Mouse (Mus musculus) hindbrain, embryonic 16.5 days (tissue): ENCODE results near the gene 1500015O10Rik. TPM values are rescaled to one million over a fixed set of nuclear protein-coding genes. Genes with fewer than 3 reads are reported as not detected.

Experiments used
- ATAC-seq: fragments of 200-750 bp; cut with Nextera tagmentation; 2 replicates; pipeline ENCODE4 v1.8.0; 2017; ENCODE audit warnings: moderate TSS enrichment, moderate library complexity
- H3K27ac ChIP-seq: fragments of 300-500 bp; sonication (generic); 2 replicates; pipeline ENCODE4 v1.5.1; 2014; ENCODE audit warnings: low read depth, mild to moderate bottlenecking, control low read depth, low read length, moderate library complexity
- H3K27me3 ChIP-seq: fragments of 300-500 bp; sonication (generic); replicated peaks from 2 replicates; pipeline ENCODE4 v1.6.1; 2014; ENCODE audit warnings: low read length; ENCODE audit not compliant: control insufficient read depth, insufficient read depth
- H3K36me3 ChIP-seq: fragments of 300-500 bp; sonication (generic); 2 replicates; pipeline ENCODE4 v1.6.1; 2014; ENCODE audit warnings: mild to moderate bottlenecking, low read length, moderate library complexity, mixed read lengths; ENCODE audit not compliant: control insufficient read depth, insufficient read depth
- H3K4me1 ChIP-seq: fragments of 300-500 bp; sonication (generic); 2 replicates; pipeline ENCODE4 v1.6.1; 2014; ENCODE audit warnings: low read depth, low read length; ENCODE audit not compliant: control insufficient read depth, insufficient read depth
- H3K4me2 ChIP-seq: fragments of 300-500 bp; sonication (generic); 2 replicates; pipeline ENCODE4 v1.6.1; 2014; ENCODE audit warnings: mild to moderate bottlenecking, low read length, control low read depth, moderate library complexity
- H3K4me3 ChIP-seq: fragments of 300-500 bp; sonication (generic); 2 replicates; pipeline ENCODE4 v1.5.1; 2014; ENCODE audit warnings: mild to moderate bottlenecking, low read length, control low read depth, moderate library complexity
- H3K9ac ChIP-seq: fragments of 300-500 bp; sonication (generic); 2 replicates; pipeline ENCODE4 v1.6.1; 2014; ENCODE audit warnings: low read depth, mild to moderate bottlenecking, control low read depth, low read length, moderate library complexity
- H3K9me3 ChIP-seq: fragments of 300-500 bp; sonication (generic); 2 replicates; pipeline ENCODE4 v1.6.1; 2014; ENCODE audit warnings: mild to moderate bottlenecking, low read length, moderate library complexity; ENCODE audit not compliant: control insufficient read depth
- WGBS: fragments of 180-500 bp; shearing (Covaris S2); extraction: QIAGEN DNeasy Blood & Tissue Kit; methylation state at CpG from one replicate; pipeline ENCODE4 v1.1.7; 2014; 5-methylcytosine and 5-hydroxymethylcytosine counted together
- polyA plus RNA-seq: library from polyadenylated mRNA; unstranded; fragments of >200 nt; fragmentation: Nextera tagmentation; extraction: Ambion mirVana; gene quantifications from 2 replicates; pipeline ENCODE4 v1.2.1, GENCODE M21; 2015

Gene 1500015O10Rik
- 64.1 and 74.2 TPM in 2 replicates for polyA plus RNA-seq

DNA sequence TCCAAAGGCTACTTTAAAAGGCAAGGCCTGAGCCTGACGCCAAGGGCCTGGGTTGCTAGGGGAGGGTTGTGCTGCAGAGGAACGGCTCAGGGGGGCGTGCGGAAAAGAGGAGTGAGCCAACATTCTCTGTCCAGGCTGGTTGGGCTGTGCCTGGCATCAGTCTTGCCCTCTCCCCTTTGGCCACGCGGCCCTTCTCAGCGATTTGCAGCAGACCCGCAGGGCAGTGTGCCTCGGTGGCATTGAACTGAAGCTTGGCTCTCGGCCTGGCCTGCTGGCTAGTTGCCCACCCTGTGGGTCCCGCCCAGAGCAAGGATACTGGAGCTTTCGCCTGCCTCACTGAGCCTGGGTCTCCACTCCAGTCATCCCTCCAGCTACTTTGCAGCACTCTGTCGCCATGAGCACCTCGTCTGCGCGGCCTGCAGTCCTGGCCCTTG lies at the start of gene 1500015O10Rik:
1500015O10Rik (plus strand) TSS at position 112 of the 434 bp plus-strand sequence.
- no peak within 1 kb of the TSS for H3K4me2 ChIP-seq
- peaks cover 6% of the 10 kb centered on the region for H3K4me1 ChIP-seq
- no peaks in the 10 kb centered on the region for H3K36me3 ChIP-seq

DNA sequence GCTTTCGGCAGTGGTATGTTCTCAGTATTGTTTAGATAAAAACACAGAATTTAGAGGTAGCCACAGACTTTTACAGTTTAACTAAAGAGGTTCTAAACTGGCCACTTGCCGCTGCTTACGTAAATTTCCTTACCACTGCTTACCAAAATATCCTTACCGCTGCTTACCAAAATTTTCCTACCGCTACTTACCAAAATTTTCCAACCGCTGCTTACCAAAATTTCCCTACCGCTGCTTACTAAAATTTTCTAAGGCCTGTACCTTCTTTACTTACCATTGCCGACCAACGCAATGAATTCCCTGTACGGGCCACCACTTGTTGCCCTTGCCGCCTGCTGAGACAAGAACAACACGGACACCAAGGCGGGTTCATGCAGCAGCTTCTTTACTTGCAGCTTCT lies 40.4 kb upstream of the 1500015O10Rik start:
- Histone ChIP-seq H3K4me2 (no peak overlapping the region), H3K36me3 (no peaks in the 10 kb centered on the region), H3K4me3 (no peak overlapping the region), H3K4me1 (peaks cover 1% of the 10 kb centered on the region), H3K9ac (no peak overlapping the region), H3K27me3 (no peaks in the 10 kb centered on the region), H3K27ac (no peak overlapping the region), H3K9me3 (peaks cover 5% of the 10 kb centered on the region)
- WGBS: 90% methylated on average over 13 of the region's 13 CpGs
- ATAC-seq: no peak

More for the DNA sequence above, at the start of gene 1500015O10Rik:
- Histone ChIP-seq H3K27ac (peak within 1 kb of the TSS; percentile 17; the same call in 1 of the 2 replicates), H3K4me3 (no peak within 1 kb of the TSS), H3K9ac (no peak within 1 kb of the TSS), H3K27me3 (no peaks in the 10 kb centered on the region), H3K9me3 (no peaks in the 10 kb centered on the region)
- 37% methylated on average over 15 of the region's 16 CpGs for WGBS
- peak; percentile 98 for ATAC-seq

DNA sequence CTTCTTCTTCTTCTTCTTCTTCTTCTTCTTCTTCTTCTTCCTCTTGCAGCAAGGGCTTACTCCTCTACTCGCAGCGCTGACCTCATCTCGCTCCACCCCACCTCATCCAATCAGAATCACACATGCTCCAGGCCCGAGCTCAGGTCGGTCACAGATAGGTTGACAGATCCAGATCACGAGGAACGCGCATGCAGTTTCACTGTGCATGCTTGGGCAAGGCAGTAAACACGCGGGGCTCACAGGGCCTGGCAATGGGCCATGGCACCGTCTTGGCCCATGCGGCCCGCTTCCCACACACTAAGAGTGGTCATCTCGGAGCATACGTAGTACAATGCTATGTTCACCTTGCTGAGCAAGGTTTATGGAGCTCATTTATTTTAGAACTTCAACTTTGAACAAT lies 39.9 kb upstream of the 1500015O10Rik start:
- no peaks in the 10 kb centered on the region for H3K27me3 ChIP-seq
- peaks cover 5% of the 10 kb centered on the region for H3K9me3 ChIP-seq
- H3K27ac ChIP-seq: no peak overlapping the region
- H3K36me3 ChIP-seq: no peaks in the 10 kb centered on the region
- H3K4me1 ChIP-seq: peaks cover 6% of the 10 kb centered on the region
- WGBS: 93% methylated on average over 15 of the region's 15 CpGs
- H3K4me3 ChIP-seq: no peak overlapping the region
- ATAC-seq: no peak
- H3K4me2 ChIP-seq: no peak overlapping the region
- no peak overlapping the region for H3K9ac ChIP-seq

GRCm38 (mm10) chr1:43694076-43694475 lies 36.3 kb upstream of the 1500015O10Rik start:
- WGBS: 70% methylated on average over 3 of the region's 3 CpGs
- H3K27me3 ChIP-seq: no peaks in the 10 kb centered on the region
- H3K4me3 ChIP-seq: no peak overlapping the region
- H3K9me3 ChIP-seq: peaks cover 3% of the 10 kb centered on the region
- H3K4me1 ChIP-seq: peaks cover 14% of the 10 kb centered on the region
- no peaks in the 10 kb centered on the region for H3K36me3 ChIP-seq
- no peak for ATAC-seq
- no peak overlapping the region for H3K9ac ChIP-seq
- no peak overlapping the region for H3K27ac ChIP-seq
- H3K4me2 ChIP-seq: no peak overlapping the region

GRCm38 (mm10) chr1:43694851-43695545 lies 35.4 kb upstream of the 1500015O10Rik start:
- no peaks in the 10 kb centered on the region for H3K27me3 ChIP-seq
- peak overlapping the region; percentile 72 for H3K27ac ChIP-seq
- H3K36me3 ChIP-seq: no peaks in the 10 kb centered on the region
- no peak overlapping the region for H3K9ac ChIP-seq
- ATAC-seq: peak; percentile 96
- no peak overlapping the region; the same call in 1 of the 2 replicates for H3K4me2 ChIP-seq
- H3K4me3 ChIP-seq: no peak overlapping the region
- H3K4me1 ChIP-seq: peaks cover 14% of the 10 kb centered on the region
- peaks cover 2% of the 10 kb centered on the region for H3K9me3 ChIP-seq
- WGBS: 18% methylated on average over 6 of the region's 6 CpGs

- peak; percentile 93 for ATAC-seq
- Histone ChIP-seq H3K4me1 (peaks cover 14% of the 10 kb centered on the region), H3K27ac (0 out of 2 replicates have a peak overlapping the region, but pooled peaks have one; percentile 23), H3K36me3 (no peaks in the 10 kb centered on the region), H3K9me3 (no peaks in the 10 kb centered on the region), H3K4me2 (no peak overlapping the region), H3K9ac (no peak overlapping the region), H3K27me3 (no peaks in the 10 kb centered on the region), H3K4me3 (no peak overlapping the region)
- WGBS: 7% methylated on average over 4 of the region's 4 CpGs
Observed at GRCm38 (mm10) chr1:43698577-43699000, 31.8 kb upstream of the 1500015O10Rik start.

DNA sequence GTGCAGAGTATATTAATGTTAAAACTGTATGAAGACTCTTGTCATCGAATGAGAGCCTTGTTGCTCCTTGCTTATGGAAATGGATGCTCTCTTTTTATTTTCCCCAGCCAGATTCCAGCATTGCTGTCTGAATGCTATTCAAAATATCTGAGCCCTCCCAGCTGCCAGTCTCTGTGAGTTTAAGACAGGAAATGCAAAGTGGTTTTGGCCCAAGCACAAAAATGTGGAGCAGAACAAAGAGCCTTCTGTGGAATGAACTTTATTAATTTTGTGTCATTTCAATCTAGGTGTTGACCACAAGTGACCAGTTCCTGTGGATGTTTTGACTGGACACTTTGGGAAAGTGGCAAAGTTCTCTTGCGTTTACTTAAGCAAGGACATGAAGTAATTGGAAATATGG lies 15.6 kb upstream of the 1500015O10Rik start:
- 78% methylated on average over 2 of the region's 2 CpGs for WGBS
- Histone ChIP-seq H3K27me3 (no peaks in the 10 kb centered on the region), H3K4me3 (no peak overlapping the region), H3K4me1 (no peaks in the 10 kb centered on the region), H3K9ac (no peak overlapping the region), H3K27ac (no peak overlapping the region), H3K36me3 (no peaks in the 10 kb centered on the region), H3K9me3 (no peaks in the 10 kb centered on the region), H3K4me2 (no peak overlapping the region)
- ATAC-seq: no peak

GRCm38 (mm10) chr1:43717967-43718366 lies 12.4 kb upstream of the 1500015O10Rik start:
- Histone ChIP-seq H3K4me1 (no peaks in the 10 kb centered on the region), H3K36me3 (no peaks in the 10 kb centered on the region), H3K4me2 (no peak overlapping the region), H3K4me3 (no peak overlapping the region), H3K27ac (no peak overlapping the region), H3K9me3 (peaks cover 1% of the 10 kb centered on the region; the same call in 1 of the 2 replicates), H3K9ac (no peak overlapping the region), H3K27me3 (no peaks in the 10 kb centered on the region)
- ATAC-seq: no peak
- 77% methylated on average over 7 of the region's 7 CpGs for WGBS

GRCm38 (mm10) chr1:43718793-43719192 lies 11.6 kb upstream of the 1500015O10Rik start:
- WGBS: 96% methylated on average over 2 of the region's 2 CpGs
- H3K27ac ChIP-seq: no peak overlapping the region

More at GRCm38 (mm10) chr1:43718793-43719192, 11.6 kb upstream of the 1500015O10Rik start:
- H3K9me3 ChIP-seq: peaks cover 2% of the 10 kb centered on the region; the same call in 1 of the 2 replicates
- no peak overlapping the region for H3K9ac ChIP-seq
- no peak overlapping the region for H3K4me2 ChIP-seq
- no peak for ATAC-seq
- no peaks in the 10 kb centered on the region for H3K4me1 ChIP-seq
- H3K4me3 ChIP-seq: no peak overlapping the region
- no peaks in the 10 kb centered on the region for H3K36me3 ChIP-seq
- no peaks in the 10 kb centered on the region for H3K27me3 ChIP-seq
